Mouse (Mus musculus) thymus, adult 2 months (tissue): ENCODE measurements around the gene Immp2l.

ENCODE experiments used
- CTCF ChIP-seq: fragments of 200-500 bp; IDR thresholded peaks from 2 replicates; pipeline ENCODE4 v1.5.1; 2012; ENCODE audit warnings: mild to moderate bottlenecking, control low read depth, low read length, moderate library complexity, borderline replicate concordance; ENCODE audit not compliant: control insufficient read depth, poor library complexity, insufficient read depth; ENCODE audit errors: extremely low read depth
- POLR2A ChIP-seq: fragments of 200-500 bp; IDR thresholded peaks from 2 replicates; pipeline ENCODE4 v1.6.1; 2012; ENCODE audit warnings: mild to moderate bottlenecking, low read length, control low read depth, moderate library complexity; ENCODE audit not compliant: control insufficient read depth, poor library complexity, insufficient read depth; ENCODE audit errors: extremely low read depth

- no peak for TF ChIP-seq POLR2A
- TF ChIP-seq CTCF: no peak
Observed at GRCm38 (mm10) chr12:41170051-41170450, 146.2 kb downstream of the Immp2l start.
